Mouse (Mus musculus): ENCODE measurements at regions not wholly inside any gene's neighbourhood (a gene's known extent, or its start where the extent isn't known, plus 50 kb on each side); places are given as distances from the start of the nearest gene placed in this dataset.

GRCm38 (mm10) chr17:68089179-68089578, 85.3 kb upstream of the Arhgap28 start:
- H3K4me1 ChIP-seq (ENCODE audit: control insufficient read depth, insufficient read depth, low read length), result peaks cover 14% of the 10 kb centered on the region
- H3K4me3 ChIP-seq (ENCODE audit: insufficient read depth, low read length), result no peak overlapping the region
- TF ChIP-seq POLR2A (IDR thresholded peaks at IDR 0.05; ENCODE audit: low read depth, low read length), result no peak
- no peak for TF ChIP-seq CTCF (IDR thresholded peaks at IDR 0.05; ENCODE audit: borderline replicate concordance, insufficient read depth, low read length)
- no peak overlapping the region for H3K27ac ChIP-seq (ENCODE audit: insufficient read depth, low read length)

GRCm38 (mm10) chr17:68089830-68090229, 85.9 kb upstream of the Arhgap28 start:
- TF ChIP-seq CTCF (IDR thresholded peaks at IDR 0.05; ENCODE audit: borderline replicate concordance, insufficient read depth, low read length) (no peak), POLR2A (IDR thresholded peaks at IDR 0.05; ENCODE audit: low read depth, low read length) (no peak; the same call in 1 of the 2 replicates)
- H3K27ac ChIP-seq (ENCODE audit: insufficient read depth, low read length), result no peak overlapping the region
- H3K4me1 ChIP-seq (ENCODE audit: control insufficient read depth, insufficient read depth, low read length), result peaks cover 14% of the 10 kb centered on the region
- no peak overlapping the region for H3K4me3 ChIP-seq (ENCODE audit: insufficient read depth, low read length)

- no peak overlapping the region for H3K4me3 ChIP-seq (ENCODE audit: insufficient read depth, low read length)
- no peaks in the 10 kb centered on the region for H3K4me1 ChIP-seq (ENCODE audit: control insufficient read depth, insufficient read depth, low read length)
- no peak for TF ChIP-seq CTCF (IDR thresholded peaks at IDR 0.05; ENCODE audit: borderline replicate concordance, insufficient read depth, low read length)
- TF ChIP-seq POLR2A (IDR thresholded peaks at IDR 0.05; ENCODE audit: low read depth, low read length), result no peak
- H3K27ac ChIP-seq (ENCODE audit: insufficient read depth, low read length), result no peak overlapping the region
These were observed 93.1 kb upstream of the Arhgap28 start for GRCm38 (mm10) chr17:68096982-68097381.

DNA sequence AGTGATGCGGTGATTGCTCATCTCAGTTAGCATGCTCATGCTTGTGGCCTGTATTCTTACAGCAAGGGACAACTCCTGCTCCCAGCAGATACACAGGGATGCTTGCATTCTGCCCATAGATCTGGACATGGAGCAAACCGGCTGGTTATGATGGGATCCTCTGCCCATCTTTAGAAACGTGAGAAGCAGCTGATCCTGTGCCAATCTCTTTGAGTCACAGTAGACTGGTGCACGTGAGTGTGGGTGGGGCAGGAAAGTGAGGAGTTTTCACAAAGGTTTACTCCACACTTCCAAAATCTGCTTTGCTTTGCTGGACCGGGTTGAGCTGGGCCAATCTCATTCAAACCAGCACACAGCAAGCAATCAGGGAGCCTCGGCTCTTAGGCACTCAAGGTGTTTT, 93.5 kb upstream of the Arhgap28 start:
- Histone ChIP-seq H3K4me3 (ENCODE audit: insufficient read depth, low read length) (no peak overlapping the region), H3K4me1 (ENCODE audit: control insufficient read depth, insufficient read depth, low read length) (no peaks in the 10 kb centered on the region), H3K27ac (ENCODE audit: insufficient read depth, low read length) (no peak overlapping the region)
- TF ChIP-seq POLR2A (IDR thresholded peaks at IDR 0.05; ENCODE audit: low read depth, low read length), result no peak
- TF ChIP-seq CTCF (IDR thresholded peaks at IDR 0.05; ENCODE audit: borderline replicate concordance, insufficient read depth, low read length), result no peak

DNA sequence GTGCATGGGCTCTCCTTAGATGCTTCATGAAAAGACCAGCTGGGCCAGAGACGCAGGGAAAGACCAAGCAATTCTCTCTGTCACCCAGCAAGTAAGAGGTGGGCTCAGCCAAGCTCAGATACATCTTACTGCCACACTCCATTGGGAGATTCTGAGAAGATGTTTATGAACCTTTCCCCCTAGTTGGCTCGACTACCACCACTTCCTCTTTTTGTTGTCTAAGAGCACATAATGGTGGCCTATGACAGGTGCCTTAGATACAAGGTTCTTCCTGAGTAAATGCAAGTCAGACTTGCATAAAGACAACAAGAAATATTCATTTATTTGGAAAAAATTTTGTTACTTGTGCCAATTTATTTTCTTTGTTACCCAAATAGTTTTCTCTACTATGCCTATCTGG, 96.2 kb upstream of the Arhgap28 start:
- Histone ChIP-seq H3K27ac (ENCODE audit: insufficient read depth, low read length) (no peak overlapping the region), H3K4me1 (ENCODE audit: control insufficient read depth, insufficient read depth, low read length) (no peaks in the 10 kb centered on the region), H3K4me3 (ENCODE audit: insufficient read depth, low read length) (no peak overlapping the region)
- no peak for TF ChIP-seq POLR2A (IDR thresholded peaks at IDR 0.05; ENCODE audit: low read depth, low read length)
- TF ChIP-seq CTCF (IDR thresholded peaks at IDR 0.05; ENCODE audit: borderline replicate concordance, insufficient read depth, low read length), result no peak

DNA sequence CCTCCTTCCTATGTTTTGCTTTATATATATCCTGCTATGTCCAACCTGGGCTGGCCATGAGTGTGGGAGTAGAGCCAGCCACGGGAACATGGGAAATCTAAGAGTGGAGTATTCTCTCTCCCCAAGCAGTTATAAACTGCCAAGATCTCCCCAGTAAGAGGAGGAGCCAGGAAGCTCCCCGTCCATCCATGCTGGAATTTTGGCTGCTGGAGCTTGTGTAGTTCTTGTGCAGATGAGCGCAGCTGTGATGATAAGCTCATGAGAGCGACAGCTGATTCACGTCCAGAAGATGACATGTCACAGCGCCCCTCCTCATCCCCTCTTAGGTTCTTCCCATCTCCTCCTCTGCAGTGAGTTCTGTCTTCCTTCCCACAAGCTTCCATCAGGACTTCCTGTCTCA, 99.4 kb upstream of the Arhgap28 start:
- no peak overlapping the region for H3K4me3 ChIP-seq (ENCODE audit: insufficient read depth, low read length)
- H3K27ac ChIP-seq (ENCODE audit: insufficient read depth, low read length), result no peak overlapping the region
- TF ChIP-seq CTCF (IDR thresholded peaks at IDR 0.05; ENCODE audit: borderline replicate concordance, insufficient read depth, low read length) (no peak), POLR2A (IDR thresholded peaks at IDR 0.05; ENCODE audit: low read depth, low read length) (no peak)
- H3K4me1 ChIP-seq (ENCODE audit: control insufficient read depth, insufficient read depth, low read length), result no peaks in the 10 kb centered on the region

DNA sequence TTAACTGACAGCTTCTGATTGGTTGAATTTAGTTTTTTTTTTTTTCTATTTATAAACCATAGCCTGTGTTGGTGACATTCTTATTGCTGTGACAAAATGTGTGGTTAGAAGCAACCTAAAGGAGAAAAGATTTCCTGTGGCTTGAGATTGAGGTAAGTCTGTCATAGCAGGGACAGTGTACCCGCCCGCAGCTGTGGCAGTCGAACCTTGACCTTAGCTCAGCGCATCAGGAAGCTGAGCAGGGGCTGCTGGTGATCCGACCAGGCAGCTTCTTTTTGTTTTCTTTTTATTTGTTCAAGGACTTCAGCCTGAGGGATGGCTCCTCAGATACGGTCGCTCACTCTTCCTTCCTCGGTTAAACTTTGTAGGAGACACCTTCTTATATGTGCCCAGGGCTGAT, 102.4 kb upstream of the Arhgap28 start:
- TF ChIP-seq CTCF (IDR thresholded peaks at IDR 0.05; ENCODE audit: borderline replicate concordance, insufficient read depth, low read length) (no peak), POLR2A (IDR thresholded peaks at IDR 0.05; ENCODE audit: low read depth, low read length) (no peak)
- Histone ChIP-seq H3K4me1 (ENCODE audit: control insufficient read depth, insufficient read depth, low read length) (no peaks in the 10 kb centered on the region), H3K4me3 (ENCODE audit: insufficient read depth, low read length) (no peak overlapping the region)

GRCm38 (mm10) chr17:68107875-68108274, 104.0 kb upstream of the Arhgap28 start:
- H3K27ac ChIP-seq (ENCODE audit: insufficient read depth, low read length), result no peak overlapping the region
- TF ChIP-seq POLR2A (IDR thresholded peaks at IDR 0.05; ENCODE audit: low read depth, low read length) (no peak), CTCF (IDR thresholded peaks at IDR 0.05; ENCODE audit: borderline replicate concordance, insufficient read depth, low read length) (no peak)
- no peaks in the 10 kb centered on the region for H3K4me1 ChIP-seq (ENCODE audit: control insufficient read depth, insufficient read depth, low read length)
- no peak overlapping the region for H3K4me3 ChIP-seq (ENCODE audit: insufficient read depth, low read length)

More for the DNA sequence above, 102.4 kb upstream of the Arhgap28 start:
- no peak overlapping the region for H3K27ac ChIP-seq (ENCODE audit: insufficient read depth, low read length)

DNA sequence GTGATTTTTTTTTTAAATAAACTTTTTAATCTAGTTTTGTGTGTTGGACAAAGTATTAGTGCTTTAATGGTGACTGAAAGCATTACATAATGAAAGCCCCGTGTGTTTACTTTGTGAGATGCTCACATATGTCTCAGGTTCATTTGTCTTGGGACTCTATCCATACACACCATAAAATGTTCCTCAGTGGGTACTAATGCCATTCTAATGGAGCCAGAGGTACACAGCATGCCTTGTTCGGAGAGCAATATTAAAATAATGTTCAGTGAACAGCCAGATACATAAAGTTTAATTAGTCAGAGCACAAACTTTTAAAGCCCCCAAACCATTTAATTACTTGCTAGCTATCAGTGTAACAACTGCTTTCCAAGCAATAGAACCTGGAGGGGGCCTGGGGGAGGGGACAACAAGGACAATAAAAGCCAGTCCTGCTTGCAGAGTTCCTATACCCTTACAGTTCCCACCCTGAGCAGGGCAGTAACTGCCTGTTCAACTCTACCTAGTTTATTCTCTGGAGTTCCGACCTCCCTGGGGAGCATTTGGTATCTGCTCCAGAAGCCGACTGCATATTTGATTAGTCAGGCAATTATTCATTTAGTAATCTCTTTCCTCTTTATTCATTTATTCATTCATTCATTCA, 108.0 kb upstream of the Arhgap28 start:
- Histone ChIP-seq H3K4me1 (ENCODE audit: control insufficient read depth, insufficient read depth, low read length) (no peaks in the 10 kb centered on the region), H3K4me3 (ENCODE audit: insufficient read depth, low read length) (no peak overlapping the region), H3K27ac (ENCODE audit: insufficient read depth, low read length) (no peak overlapping the region)
- TF ChIP-seq POLR2A (IDR thresholded peaks at IDR 0.05; ENCODE audit: low read depth, low read length) (no peak), CTCF (IDR thresholded peaks at IDR 0.05; ENCODE audit: borderline replicate concordance, insufficient read depth, low read length) (no peak)

- no peak for TF ChIP-seq CTCF (IDR thresholded peaks at IDR 0.05; ENCODE audit: borderline replicate concordance, insufficient read depth, low read length)
- no peak for TF ChIP-seq POLR2A (IDR thresholded peaks at IDR 0.05; ENCODE audit: low read depth, low read length)
- Histone ChIP-seq H3K4me1 (ENCODE audit: control insufficient read depth, insufficient read depth, low read length) (no peaks in the 10 kb centered on the region), H3K27ac (ENCODE audit: insufficient read depth, low read length) (no peak overlapping the region), H3K4me3 (ENCODE audit: insufficient read depth, low read length) (no peak overlapping the region)
These were observed 108.9 kb upstream of the Arhgap28 start for GRCm38 (mm10) chr17:68112763-68113330.
